ENCODE assay signal across 9 mouse cellular contexts in the genomic region with DNA sequence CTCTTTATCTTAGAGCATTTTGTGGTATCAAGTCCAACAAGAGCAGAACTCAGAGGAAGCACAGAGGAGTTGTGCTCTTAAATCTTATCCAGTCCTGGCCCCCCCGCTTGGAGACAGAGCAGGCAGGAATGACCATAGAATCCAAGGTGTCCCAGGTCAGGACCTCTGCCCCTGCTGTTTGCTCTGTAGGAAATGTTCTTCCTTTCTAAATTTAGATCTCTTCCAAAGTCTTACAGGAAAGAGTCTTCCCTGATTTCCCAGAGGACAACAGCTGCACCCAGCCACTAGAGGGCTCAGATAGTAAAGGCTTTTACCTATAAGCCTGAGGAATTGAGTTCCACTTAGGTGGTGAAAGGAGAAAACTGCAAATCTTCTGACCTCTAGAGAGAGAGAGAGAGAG. TPM values are rescaled to one million over a fixed set of nuclear protein-coding genes. Genes with fewer than 3 reads are reported as not detected.
DNase-seq lines count a peak whose midpoint lies in the region; ATAC-seq and TF ChIP-seq lines count a peak whose summit lies in the region.
"Had no signal": no experiment of that assay in that cellular context is flagged by ENCODE, and none has a peak within 500 bp of the region (broad histone marks: within the 10 kb centered on the region; RNA-seq: fewer than 3 reads in every experiment).

No protein-coding gene starts in this region.

- TF ChIP-seq POLR2A in cerebellum, adult 2 months (IDR thresholded peaks at IDR 0.05; ENCODE audit: borderline replicate concordance, insufficient read depth, low read length): no peak

- no peak overlapping the region for H3K4me3 ChIP-seq in heart, embryonic 10.5 days
- no peak overlapping the region for H3K4me3 ChIP-seq in cerebellum, adult 2 months (replicated peaks; ENCODE audit: insufficient read depth, low read depth, low read length)

- H3K27ac ChIP-seq in heart, embryonic 10.5 days: no peak overlapping the region
- H3K27ac ChIP-seq in cerebellum, adult 2 months (ENCODE audit: insufficient read depth, low read length): no peak overlapping the region
- H3K27ac ChIP-seq: liver, embryonic 13.5 days had no signal

- 18% methylated on average over 1 of the region's 1 CpGs for WGBS in heart, embryonic 10.5 days
- 79% methylated on average over 1 of the region's 1 CpGs for WGBS in cerebellum, adult 2 months

- H3K36me3 ChIP-seq in heart, embryonic 10.5 days: no peaks in the 10 kb centered on the region
- H3K36me3 ChIP-seq: liver, embryonic 13.5 days had no signal

- peaks cover 15% of the 10 kb centered on the region for H3K4me1 ChIP-seq in heart, embryonic 10.5 days
- H3K4me1 ChIP-seq in cerebellum, adult 2 months (ENCODE audit: control insufficient read depth, insufficient read depth, low read length): no peaks in the 10 kb centered on the region

- DNase-seq in heart, adult 18-20 months: peak; percentile 54 to 57
- DNase-seq in heart, embryonic 10.5 days (ENCODE audit: low spot score): no peak
- peak; percentile 38 for DNase-seq in urinary bladder, postnatal 14 days (ENCODE audit: low spot score)
- no peak for DNase-seq in urinary bladder, postnatal 4 days (ENCODE audit: low spot score in 2 of 2)
- DNase-seq in kidney, adult 9 months: peak; percentile 78
- DNase-seq in cerebellum, postnatal 4 days (ENCODE audit: low spot score in 2 of 2): no peak
- no peak for DNase-seq in cerebellum, adult 2 months
- DNase-seq: liver, embryonic 13.5 days had no signal

- no peaks in the 10 kb centered on the region for H3K9me3 ChIP-seq in heart, embryonic 10.5 days
- H3K9me3 ChIP-seq: liver, embryonic 13.5 days had no signal

- ATAC-seq in cerebellum, adult (ENCODE audit: insufficient number of reproducible peaks, low FRiP score, low TSS enrichment): no peak

- no peaks in the 10 kb centered on the region for H3K27me3 ChIP-seq in heart, embryonic 10.5 days (ENCODE audit: insufficient read depth, poor library complexity, severe bottlenecking)
- no peaks in the 10 kb centered on the region for H3K27me3 ChIP-seq in cerebellum, adult 2 months (ENCODE audit: control insufficient read depth, insufficient read depth, low read length)

- no peak for TF ChIP-seq CTCF in cerebellum, adult 2 months (IDR thresholded peaks at IDR 0.05; ENCODE audit: borderline replicate concordance, insufficient read depth, low read depth, low read length)

RNA-seq across cellular contexts. Expression of a gene that starts 21.7 kb away (rescaled TPM):
- 10 to 100 TPM; 18.1 to 22.5 TPM for total RNA-seq in heart, adult 18-20 months (2021)
- polyA plus RNA-seq in heart, embryonic 10.5 days (2016; fragmentation: Nextera tagmentation; extraction: Ambion mirVana): 10.9 and 11.0 TPM in 2 replicates
- polyA plus RNA-seq in cerebellum, adult 2 months (2012; rRNA removed): 6.9 and 7.4 TPM in 2 replicates

RNA-seq across cellular contexts. Expression of a gene that starts 35.1 kb away (rescaled TPM):
- 1 to 10 TPM; 1.5 to 2.7 TPM for total RNA-seq in heart, adult 18-20 months (2021)
- polyA plus RNA-seq in heart, embryonic 10.5 days (2016; fragmentation: Nextera tagmentation; extraction: Ambion mirVana): 0.90 and 2.3 TPM in 2 replicates
- polyA plus RNA-seq in cerebellum, adult 2 months (2012; rRNA removed): 59.8 and 67.8 TPM in 2 replicates

RNA-seq across cellular contexts. Expression of a gene that starts 35.1 kb away (rescaled TPM):
- total RNA-seq in heart, adult 18-20 months (2021): 10 to 100 TPM; 26.8 to 34.9 TPM
- 91.2 and 95.6 TPM in 2 replicates for polyA plus RNA-seq in heart, embryonic 10.5 days (2016; fragmentation: Nextera tagmentation; extraction: Ambion mirVana)
- polyA plus RNA-seq in cerebellum, adult 2 months (2012; rRNA removed): 96.1 and 96.5 TPM in 2 replicates

RNA-seq across cellular contexts. Expression of a gene that starts 54.6 kb away (rescaled TPM):
- total RNA-seq in heart, adult 18-20 months (2021): 1 to 10 TPM; 3.9 to 5.2 TPM
- polyA plus RNA-seq in heart, embryonic 10.5 days (2016; fragmentation: Nextera tagmentation; extraction: Ambion mirVana): 8.0 and 21.0 TPM in 2 replicates
- not detected in 2 replicates for polyA plus RNA-seq in cerebellum, adult 2 months (2012; rRNA removed)
- polyA plus RNA-seq: liver, embryonic 13.5 days had no signal

RNA-seq across cellular contexts. Expression of a gene that starts 59.8 kb away (rescaled TPM):
- not detected for total RNA-seq in heart, adult 18-20 months (2021)
- 0.16 and 0.21 TPM in 2 replicates for polyA plus RNA-seq in heart, embryonic 10.5 days (2016; fragmentation: Nextera tagmentation; extraction: Ambion mirVana)
- 0.23 and 0.40 TPM in 2 replicates for polyA plus RNA-seq in cerebellum, adult 2 months (2012; rRNA removed)

Comparison
In these comparisons a context has a peak if more than half of its experiments do, and no peak if none do; other contexts are left out.
1. DNase-seq: peak in heart, adult 18-20 months (2 of 2), urinary bladder, postnatal 14 days (single experiment) and kidney, adult 9 months (single experiment); none in heart, embryonic 10.5 days (single experiment), urinary bladder, postnatal 4 days (0 of 2), cerebellum, postnatal 4 days (0 of 2) and cerebellum, adult 2 months (0 of 2).
2. RNA of a gene that starts 35.1 kb away (polyA plus RNA-seq): 59.8 to 67.8 TPM in cerebellum, adult 2 months; 0.90 to 2.3 TPM in heart, embryonic 10.5 days; every median in the first group is over 10 times any median in the second.